Mouse (Mus musculus): ENCODE measurements around the gene Rtl8c. TPM values are rescaled to one million over a fixed set of nuclear protein-coding genes. Genes with fewer than 3 reads are reported as not detected.
"Not testable (repeated sequence)": the region's sequence is repeated elsewhere in the genome, so short reads cannot be mapped to it uniquely, and the experiment has no call there.

Rtl8c gene
- polyA plus RNA-seq (2012; rRNA removed), result 42.6 and 46.4 TPM in 2 replicates

- DNase-seq (ENCODE audit: low spot score), result no peak
These were observed at the start of gene Rtl8c for GRCm38 (mm10) chrX:53607242-53608121. Gene Rtl8c (plus strand): TSS chrX:53608032.

- DNase-seq (ENCODE audit: low spot score), result no peak
These were observed 28.5 kb upstream of the Rtl8c start for GRCm38 (mm10) chrX:53579311-53579710.

- not testable (repeated sequence) for DNase-seq (ENCODE audit: low spot score)
These were observed 26.4 kb upstream of the Rtl8c start for GRCm38 (mm10) chrX:53581407-53581806.

GRCm38 (mm10) chrX:53583404-53583803 is 24.4 kb upstream of the Rtl8c start:
- DNase-seq (ENCODE audit: low spot score), result not testable (repeated sequence)

GRCm38 (mm10) chrX:53599993-53600392 is 7.8 kb upstream of the Rtl8c start:
- DNase-seq (ENCODE audit: low spot score), result not testable (repeated sequence)

GRCm38 (mm10) chrX:53606176-53606575 is 1.7 kb upstream of the Rtl8c start:
- not testable (repeated sequence) for DNase-seq (ENCODE audit: low spot score)

GRCm38 (mm10) chrX:53608122-53608813 is 436 bp downstream of the Rtl8c start:
- DNase-seq (ENCODE audit: low spot score), result no peak

GRCm38 (mm10) chrX:53608879-53609278 is 1.0 kb downstream of the Rtl8c start, which contains the start of gene Gm14597:
Gene Gm14597 (minus strand): TSS chrX:53608979.
- DNase-seq (ENCODE audit: low spot score), result not testable (repeated sequence)

- DNase-seq (ENCODE audit: low spot score), result no peak
These were observed 2.7 kb downstream of the Rtl8c start for GRCm38 (mm10) chrX:53610571-53610970.

- not testable (repeated sequence) for DNase-seq (ENCODE audit: low spot score)
These were observed 3.6 kb downstream of the Rtl8c start for GRCm38 (mm10) chrX:53611395-53611794.

GRCm38 (mm10) chrX:53638107-53638506 is 30.3 kb downstream of the Rtl8c start:
- not testable (repeated sequence) for DNase-seq (ENCODE audit: low spot score)

- DNase-seq (ENCODE audit: low spot score), result not testable (repeated sequence)
These were observed 34.8 kb downstream of the Rtl8c start for GRCm38 (mm10) chrX:53642604-53642979.

- peak; percentile 34 for DNase-seq (ENCODE audit: low spot score)
These were observed 35.4 kb downstream of the Rtl8c start, which contains the start of gene Rtl8a for GRCm38 (mm10) chrX:53642980-53643961. Gene Rtl8a (minus strand): TSS chrX:53643682.

- DNase-seq (ENCODE audit: low spot score), result no peak
These were observed 38.1 kb downstream of the Rtl8c start for GRCm38 (mm10) chrX:53645885-53646284.

GRCm38 (mm10) chrX:53652917-53653316 is 45.1 kb downstream of the Rtl8c start:
- DNase-seq (ENCODE audit: low spot score), result not testable (repeated sequence)

Other genes with a start within 250 kb of the Rtl8c start
- gene Mospd1, start 237.5 kb upstream of the Rtl8c start, polyA plus RNA-seq (2012; rRNA removed), result 18.4 and 18.9 TPM in 2 replicates
- gene Etd, start 173.1 kb upstream of the Rtl8c start, polyA plus RNA-seq (2012; rRNA removed), result not detected in 2 replicates
- gene Gm14597, start 947 bp downstream of the Rtl8c start, polyA plus RNA-seq (2012; rRNA removed), result not detected in 2 replicates
- gene Rtl8a, start 35.6 kb downstream of the Rtl8c start, polyA plus RNA-seq (2012; rRNA removed), result 59.1 and 59.8 TPM in 2 replicates
- gene Rtl8b, start 62.4 kb downstream of the Rtl8c start, polyA plus RNA-seq (2012; rRNA removed), result 71.0 and 76.2 TPM in 2 replicates
- gene 4930502E18Rik, start 116.8 kb downstream of the Rtl8c start, polyA plus RNA-seq (2012; rRNA removed), result not detected in 2 replicates
- gene 1700013H16Rik, start 149.8 kb downstream of the Rtl8c start, polyA plus RNA-seq (2012; rRNA removed), result not detected in 2 replicates
- 0.04 TPM in 1 of 2 replicates, not detected in the other for gene Zfp36l3, start 168.4 kb downstream of the Rtl8c start, polyA plus RNA-seq (2012; rRNA removed)
- 1.2 and 2.2 TPM in 2 replicates for gene Xlr, start 189.7 kb downstream of the Rtl8c start, polyA plus RNA-seq (2012; rRNA removed)

Data from urinary bladder, adult 2 months (tissue).